Mouse (Mus musculus) intestine, embryonic 16.5 days (tissue): ENCODE results near the gene Slc22a7. TPM values are rescaled to one million over a fixed set of nuclear protein-coding genes. Genes with fewer than 3 reads are reported as not detected.

Experiments used
- ATAC-seq: fragments of 200-750 bp; cut with Nextera tagmentation; 2 replicates; pipeline ENCODE4 v1.8.0; 2017; ENCODE audit warnings: moderate TSS enrichment, moderate library complexity
- H3K27ac ChIP-seq: fragments of 300-500 bp; sonication (generic); 2 replicates; pipeline ENCODE4 v1.5.1; 2014; ENCODE audit warnings: mild to moderate bottlenecking, low read length
- H3K27me3 ChIP-seq: fragments of 300-500 bp; sonication (generic); replicated peaks from 2 replicates; pipeline ENCODE4 v1.6.1; 2014; ENCODE audit warnings: low read length, control low read depth, mixed read lengths; ENCODE audit not compliant: control insufficient read depth, insufficient read depth
- H3K36me3 ChIP-seq: fragments of 300-500 bp; sonication (generic); 2 replicates; pipeline ENCODE4 v1.6.1; 2014; ENCODE audit warnings: low read length, control low read depth; ENCODE audit not compliant: control insufficient read depth, insufficient read depth
- H3K4me1 ChIP-seq: fragments of 300-500 bp; sonication (generic); 2 replicates; pipeline ENCODE4 v1.6.1; 2014; ENCODE audit warnings: low read length, control low read depth, mixed read lengths; ENCODE audit not compliant: control insufficient read depth, insufficient read depth
- H3K4me2 ChIP-seq: fragments of 300-500 bp; sonication (generic); 2 replicates; pipeline ENCODE4 v1.6.1; 2014; ENCODE audit warnings: low read depth, low read length, control low read depth
- H3K4me3 ChIP-seq: fragments of 300-500 bp; sonication (generic); 2 replicates; pipeline ENCODE4 v1.5.1; 2014; ENCODE audit warnings: mild to moderate bottlenecking, low read length
- H3K9ac ChIP-seq: fragments of 300-500 bp; sonication (generic); 2 replicates; pipeline ENCODE4 v1.6.1; 2014; ENCODE audit warnings: low read depth, low read length
- H3K9me3 ChIP-seq: fragments of 300-500 bp; sonication (generic); 2 replicates; pipeline ENCODE4 v1.6.1; 2016; ENCODE audit warnings: low read length, control low read depth; ENCODE audit not compliant: control insufficient read depth
- WGBS: fragments of 180-500 bp; shearing (Covaris S2); extraction: QIAGEN DNeasy Blood & Tissue Kit; methylation state at CpG from one replicate; pipeline ENCODE4 v1.1.7; 2014; 5-methylcytosine and 5-hydroxymethylcytosine counted together
- polyA plus RNA-seq: library from polyadenylated mRNA; unstranded; fragments of >200 nt; fragmentation: Nextera tagmentation; extraction: Ambion mirVana; gene quantifications from 2 replicates; pipeline ENCODE4 v1.2.1, GENCODE M21; 2015

The Slc22a7 gene
- polyA plus RNA-seq = not detected in 2 replicates

- Histone ChIP-seq H3K9me3 (no peaks in the 10 kb centered on the region), H3K4me1 (0 out of 2 replicates have a peak, but pooled peaks cover 4% of the 10 kb centered on the region), H3K4me2 (no peak within 1 kb of the TSS), H3K9ac (no peak within 1 kb of the TSS), H3K27ac (no peak within 1 kb of the TSS), H3K4me3 (no peak within 1 kb of the TSS), H3K27me3 (peaks cover 14% of the 10 kb centered on the region; the same call in 1 of the 2 replicates), H3K36me3 (no peaks in the 10 kb centered on the region)
- WGBS = 78% methylated on average over 4 of the region's 4 CpGs
- no peak for ATAC-seq
Observed at GRCm38 (mm10) chr17:46438298-46438873, at the start of gene Slc22a7. TSS of gene Slc22a7 (minus strand) at chr17:46438457.

- no peaks in the 10 kb centered on the region for H3K9me3 ChIP-seq
- peak within 1 kb of the TSS; percentile 77 for H3K4me2 ChIP-seq
- ATAC-seq = 0 out of 2 replicates have a peak, but pooled peaks have one; percentile 22
- H3K27me3 ChIP-seq = peaks cover 52% of the 10 kb centered on the region
- no peak within 1 kb of the TSS for H3K27ac ChIP-seq
- peak within 1 kb of the TSS; percentile 48 for H3K9ac ChIP-seq
- H3K4me3 ChIP-seq = peak within 1 kb of the TSS; percentile 45
- no peaks in the 10 kb centered on the region for H3K36me3 ChIP-seq
- H3K4me1 ChIP-seq = 0 out of 2 replicates have a peak, but pooled peaks cover 4% of the 10 kb centered on the region
- WGBS = 2% methylated on average over 23 of the region's 49 CpGs
Observed at GRCm38 (mm10) chr17:46487431-46487830, 49.2 kb upstream of the Slc22a7 start, which contains the start of gene Ttbk1. TSS of gene Ttbk1 (minus strand) at chr17:46487675.

GRCm38 (mm10) chr17:46486995-46487394 is 48.7 kb upstream of the Slc22a7 start:
- 0 out of 2 replicates have a peak, but pooled peaks have one; percentile 16 for ATAC-seq
- peaks cover 52% of the 10 kb centered on the region for H3K27me3 ChIP-seq
- 0 out of 2 replicates have a peak, but pooled peaks cover 4% of the 10 kb centered on the region for H3K4me1 ChIP-seq
- H3K9me3 ChIP-seq = no peaks in the 10 kb centered on the region
- WGBS = 4% methylated on average over 9 of the region's 22 CpGs
- H3K27ac ChIP-seq = no peak overlapping the region
- H3K4me2 ChIP-seq = peak overlapping the region; percentile 77
- peak overlapping the region; percentile 45 for H3K4me3 ChIP-seq
- H3K36me3 ChIP-seq = no peaks in the 10 kb centered on the region
- peak overlapping the region; percentile 48 for H3K9ac ChIP-seq

- WGBS = 20% methylated on average over 6 of the region's 6 CpGs
Observed at GRCm38 (mm10) chr17:46484461-46484875, 46.2 kb upstream of the Slc22a7 start.

GRCm38 (mm10) chr17:46484021-46484431 is 45.8 kb upstream of the Slc22a7 start:
- Histone ChIP-seq H3K9me3 (no peaks in the 10 kb centered on the region), H3K9ac (no peak overlapping the region), H3K4me3 (peak overlapping the region; percentile 40), H3K4me1 (0 out of 2 replicates have a peak, but pooled peaks cover 4% of the 10 kb centered on the region), H3K36me3 (no peaks in the 10 kb centered on the region), H3K4me2 (peak overlapping the region; percentile 45), H3K27ac (no peak overlapping the region), H3K27me3 (peaks cover 58% of the 10 kb centered on the region)
- ATAC-seq = peak; percentile 55
- WGBS = 1% methylated on average over 13 of the region's 13 CpGs

More at GRCm38 (mm10) chr17:46484461-46484875, 46.2 kb upstream of the Slc22a7 start:
- peaks cover 58% of the 10 kb centered on the region for H3K27me3 ChIP-seq
- no peaks in the 10 kb centered on the region for H3K36me3 ChIP-seq
- no peaks in the 10 kb centered on the region for H3K9me3 ChIP-seq
- H3K9ac ChIP-seq = no peak overlapping the region
- peak overlapping the region; percentile 45; the same call in 1 of the 2 replicates for H3K4me2 ChIP-seq
- H3K27ac ChIP-seq = no peak overlapping the region
- no peak for ATAC-seq
- H3K4me1 ChIP-seq = 0 out of 2 replicates have a peak, but pooled peaks cover 4% of the 10 kb centered on the region
- no peak overlapping the region for H3K4me3 ChIP-seq

GRCm38 (mm10) chr17:46483561-46484001 is 45.3 kb upstream of the Slc22a7 start:
- no peaks in the 10 kb centered on the region for H3K9me3 ChIP-seq
- H3K4me1 ChIP-seq = 0 out of 2 replicates have a peak, but pooled peaks cover 4% of the 10 kb centered on the region
- H3K27me3 ChIP-seq = peaks cover 57% of the 10 kb centered on the region
- no peak overlapping the region for H3K27ac ChIP-seq
- WGBS = 4% methylated on average over 16 of the region's 16 CpGs
- H3K36me3 ChIP-seq = no peaks in the 10 kb centered on the region
- H3K9ac ChIP-seq = no peak overlapping the region
- peak overlapping the region; percentile 40 for H3K4me3 ChIP-seq
- H3K4me2 ChIP-seq = peak overlapping the region; percentile 45
- peak; percentile 67 for ATAC-seq

- Histone ChIP-seq H3K9ac (no peak overlapping the region), H3K4me1 (no peaks in the 10 kb centered on the region), H3K36me3 (no peaks in the 10 kb centered on the region), H3K27ac (no peak overlapping the region), H3K9me3 (no peaks in the 10 kb centered on the region), H3K4me2 (no peak overlapping the region), H3K4me3 (no peak overlapping the region), H3K27me3 (peaks cover 11% of the 10 kb centered on the region; the same call in 1 of the 2 replicates)
- ATAC-seq = no peak
- 88% methylated on average over 15 of the region's 15 CpGs for WGBS
Observed at GRCm38 (mm10) chr17:46477286-46477685, 39.0 kb upstream of the Slc22a7 start.

GRCm38 (mm10) chr17:46476601-46477000 is 38.3 kb upstream of the Slc22a7 start:
- H3K27me3 ChIP-seq = peaks cover 11% of the 10 kb centered on the region; the same call in 1 of the 2 replicates
- no peak overlapping the region for H3K4me2 ChIP-seq
- ATAC-seq = no peak
- no peak overlapping the region for H3K4me3 ChIP-seq
- H3K36me3 ChIP-seq = no peaks in the 10 kb centered on the region
- no peaks in the 10 kb centered on the region for H3K9me3 ChIP-seq
- no peaks in the 10 kb centered on the region for H3K4me1 ChIP-seq
- WGBS = 66% methylated on average over 8 of the region's 8 CpGs
- H3K27ac ChIP-seq = no peak overlapping the region
- no peak overlapping the region for H3K9ac ChIP-seq

- Histone ChIP-seq H3K4me1 (no peaks in the 10 kb centered on the region), H3K9me3 (no peaks in the 10 kb centered on the region), H3K27me3 (no peaks in the 10 kb centered on the region), H3K9ac (no peak overlapping the region), H3K4me2 (no peak overlapping the region), H3K36me3 (no peaks in the 10 kb centered on the region), H3K27ac (no peak overlapping the region), H3K4me3 (no peak overlapping the region)
- WGBS = 69% methylated on average over 9 of the region's 9 CpGs
- ATAC-seq = no peak
Observed at GRCm38 (mm10) chr17:46467830-46468229, 29.6 kb upstream of the Slc22a7 start.
